12 mouse cellular contexts compared by ENCODE assay signal in genomic region chr11:103050153-103050552, GRCm38 (mm10). TPM values are rescaled to one million over a fixed set of nuclear protein-coding genes. Genes with fewer than 3 reads are reported as not detected.
DNase-seq lines count a peak whose midpoint lies in the region; ATAC-seq and TF ChIP-seq lines count a peak whose summit lies in the region.
"Had no signal": no experiment of that assay in that cellular context is flagged by ENCODE, and none has a peak within 500 bp of the region (broad histone marks: within the 10 kb centered on the region; RNA-seq: fewer than 3 reads in every experiment).

No protein-coding gene starts in this region.

- peaks cover 10% of the 10 kb centered on the region for H3K79me2 ChIP-seq in myocyte (ENCODE audit: control insufficient read depth, insufficient read depth)

- H3K27me3 ChIP-seq in heart, postnatal 0 days (ENCODE audit: control insufficient read depth, insufficient read depth, low read length), result no peaks in the 10 kb centered on the region
- no peaks in the 10 kb centered on the region for H3K27me3 ChIP-seq in heart, embryonic 11.5 days (ENCODE audit: control insufficient read depth, insufficient read depth, low read length)
- no peaks in the 10 kb centered on the region for H3K27me3 ChIP-seq in myocyte (ENCODE audit: control insufficient read depth, insufficient read depth, insufficient read length)
- H3K27me3 ChIP-seq in forebrain, embryonic 16.5 days (replicated peaks; ENCODE audit: control insufficient read depth, insufficient read depth, low read length), result no peaks in the 10 kb centered on the region
- H3K27me3 ChIP-seq in forebrain, embryonic 10.5 days (ENCODE audit: poor library complexity, severe bottlenecking), result no peaks in the 10 kb centered on the region
- H3K27me3 ChIP-seq: embryonic facial prominence, embryonic 12.5 days; forebrain, embryonic 13.5 days had no signal

- H3K27ac ChIP-seq in heart, postnatal 0 days (ENCODE audit: low read depth), result peak overlapping the region; percentile 28
- H3K27ac ChIP-seq in heart, embryonic 11.5 days (ENCODE audit: low read depth, low read length), result no peak overlapping the region
- no peak overlapping the region for H3K27ac ChIP-seq in forebrain, embryonic 16.5 days (ENCODE audit: low read length)
- no peak overlapping the region for H3K27ac ChIP-seq in forebrain, embryonic 10.5 days
- H3K27ac ChIP-seq: embryonic facial prominence, embryonic 12.5 days; forebrain, embryonic 13.5 days; liver, embryonic 14.5 days had no signal

- H3K9ac ChIP-seq in heart, postnatal 0 days (replicated peaks; ENCODE audit: low read depth, low read length), result no peak overlapping the region
- H3K9ac ChIP-seq in heart, embryonic 11.5 days (ENCODE audit: low read depth, low read length), result no peak overlapping the region
- no peak overlapping the region for H3K9ac ChIP-seq in forebrain, embryonic 16.5 days (replicated peaks; ENCODE audit: low read depth, low read length)
- H3K9ac ChIP-seq: embryonic facial prominence, embryonic 12.5 days; forebrain, embryonic 13.5 days; liver, embryonic 14.5 days had no signal

- H3K4me3 ChIP-seq in heart, postnatal 0 days (ENCODE audit: low read depth, low read length), result no peak overlapping the region
- no peak overlapping the region for H3K4me3 ChIP-seq in heart, embryonic 11.5 days (ENCODE audit: low read depth, low read length)
- H3K4me3 ChIP-seq in myocyte, result no peak overlapping the region
- no peak overlapping the region for H3K4me3 ChIP-seq in forebrain, embryonic 16.5 days (replicated peaks; ENCODE audit: low read length)
- H3K4me3 ChIP-seq in forebrain, embryonic 10.5 days, result no peak overlapping the region
- H3K4me3 ChIP-seq: embryonic facial prominence, embryonic 12.5 days; forebrain, embryonic 13.5 days had no signal

- no peak overlapping the region for H3K4me2 ChIP-seq in heart, postnatal 0 days (ENCODE audit: low read depth, low read length)
- H3K4me2 ChIP-seq in heart, embryonic 11.5 days, result no peak overlapping the region
- H3K4me2 ChIP-seq in myocyte (ENCODE audit: low read depth), result peak overlapping the region; percentile 67
- no peak overlapping the region for H3K4me2 ChIP-seq in forebrain, embryonic 16.5 days (ENCODE audit: low read length)
- H3K4me2 ChIP-seq: embryonic facial prominence, embryonic 12.5 days; forebrain, embryonic 13.5 days; midbrain, embryonic 11.5 days had no signal

- ATAC-seq in heart, postnatal 0 days (ENCODE audit: insufficient read depth, low read depth), result no peak
- no peak for ATAC-seq in heart, embryonic 11.5 days (replicated peaks; ENCODE audit: insufficient number of reproducible peaks, low FRiP score, low TSS enrichment)
- no peak for ATAC-seq in forebrain, embryonic 16.5 days
- ATAC-seq: forebrain, embryonic 13.5 days had no signal

- TF ChIP-seq CTCF in heart, postnatal 0 days (IDR thresholded peaks at IDR 0.05; ENCODE audit: low read depth), result no peak

- no peaks in the 10 kb centered on the region for H3K9me3 ChIP-seq in heart, postnatal 0 days (replicated peaks; ENCODE audit: control insufficient read depth, low read length)
- H3K9me3 ChIP-seq in heart, embryonic 11.5 days (replicated peaks; ENCODE audit: control insufficient read depth, low read length), result no peaks in the 10 kb centered on the region
- H3K9me3 ChIP-seq in forebrain, embryonic 16.5 days (ENCODE audit: control insufficient read depth, low read length), result no peaks in the 10 kb centered on the region
- H3K9me3 ChIP-seq in forebrain, embryonic 10.5 days, result no peaks in the 10 kb centered on the region
- H3K9me3 ChIP-seq: embryonic facial prominence, embryonic 12.5 days; forebrain, embryonic 13.5 days had no signal

- TF ChIP-seq POLR2A in myocyte (IDR thresholded peaks at IDR 0.05; ENCODE audit: insufficient read length, low read depth), result no peak

- H3K36me3 ChIP-seq in heart, postnatal 0 days (replicated peaks; ENCODE audit: control insufficient read depth, insufficient read depth, low read length), result peaks cover 44% of the 10 kb centered on the region
- peaks cover 20% of the 10 kb centered on the region for H3K36me3 ChIP-seq in heart, embryonic 11.5 days (ENCODE audit: control insufficient read depth, insufficient read depth, low read length)
- peaks cover 22% of the 10 kb centered on the region for H3K36me3 ChIP-seq in myocyte (ENCODE audit: control insufficient read depth, insufficient read depth)
- H3K36me3 ChIP-seq in forebrain, embryonic 16.5 days (ENCODE audit: control insufficient read depth, insufficient read depth), result peaks cover 25% of the 10 kb centered on the region
- peaks cover 75% of the 10 kb centered on the region for H3K36me3 ChIP-seq in forebrain, embryonic 10.5 days (replicated peaks)

- WGBS in heart, postnatal 0 days, result 81% methylated on average over 9 of the region's 9 CpGs
- 91% methylated on average over 9 of the region's 9 CpGs for WGBS in heart, embryonic 11.5 days (ENCODE audit: insufficient replicate concordance)
- 86% methylated on average over 9 of the region's 9 CpGs for WGBS in forebrain, embryonic 16.5 days
- WGBS in forebrain, embryonic 10.5 days, result 95% methylated on average over 9 of the region's 9 CpGs

- H3ac ChIP-seq in myocyte (ENCODE audit: control insufficient read depth, insufficient read length), result no peak overlapping the region

- no peak for TF ChIP-seq EP300 in heart, postnatal 0 days (IDR thresholded peaks at IDR 0.05; ENCODE audit: low read depth)

- peaks cover 15% of the 10 kb centered on the region; the same call in 1 of the 2 replicates for H3K4me1 ChIP-seq in heart, postnatal 0 days (ENCODE audit: control insufficient read depth, insufficient read depth)
- H3K4me1 ChIP-seq in heart, embryonic 11.5 days (ENCODE audit: control insufficient read depth, insufficient read depth, low read length), result peaks cover 8% of the 10 kb centered on the region
- H3K4me1 ChIP-seq in forebrain, embryonic 16.5 days (replicated peaks; ENCODE audit: control insufficient read depth, insufficient read depth, low read length), result no peaks in the 10 kb centered on the region
- H3K4me1 ChIP-seq in forebrain, embryonic 10.5 days, result 0 out of 2 replicates have a peak, but pooled peaks cover 4% of the 10 kb centered on the region
- H3K4me1 ChIP-seq: embryonic facial prominence, embryonic 12.5 days; forebrain, embryonic 13.5 days had no signal

- peak; percentile 63 for DNase-seq in adrenal gland, postnatal 10 days
- DNase-seq in adrenal gland, adult 18-20 months (ENCODE audit: low spot score in 2 of 2), result no peak
- no peak for DNase-seq in heart, postnatal 0 days (ENCODE audit: low spot score)
- peak; percentile 41 to 49 for DNase-seq in cerebellum, postnatal 36 days
- no peak for DNase-seq in forebrain, embryonic 10.5 days (ENCODE audit: extremely low spot score, low spot score)

TF ChIP-seq in myocyte, 11 proteins besides CTCF, POLR2A, EP300 and RAD21 (continues in another document):
- TF ChIP-seq MYOD1 (IDR thresholded peaks at IDR 0.05; ENCODE audit: control insufficient read depth in 1 of 3, insufficient read length in 2 of 3, low read depth in 2 of 3) (peak in 2 of 3 experiments; percentile 44 to 81), MAX (IDR thresholded peaks at IDR 0.05; ENCODE audit: low read depth) (no peak), MYOG (IDR thresholded peaks at IDR 0.05; ENCODE audit: control insufficient read depth in 1 of 3, insufficient read depth in 1 of 3, insufficient read length in 2 of 3, low read depth in 2 of 3) (peak; percentile 0 to 90 (median 59))

RNA-seq across cellular contexts. Expression of gene Dcakd, which starts 22.0 kb away (rescaled TPM):
- total RNA-seq in adrenal gland, postnatal 10 days (2021), result 10 to 100 TPM; 65.6 to 74.8 TPM
- total RNA-seq in adrenal gland, adult 18-20 months (2021), result 10 to 100 TPM; 44.7 to 54.1 TPM
- 53.5 and 64.0 TPM in 2 replicates for total RNA-seq in heart, postnatal 0 days (2014; rRNA removed; ENCODE audit: low replicate concordance)
- polyA plus RNA-seq in heart, postnatal 0 days (2015; fragmentation: Nextera tagmentation; extraction: Ambion mirVana), result 45.2 and 50.4 TPM in 2 replicates
- polyA plus RNA-seq in heart, embryonic 11.5 days (2014; fragmentation: Nextera tagmentation; extraction: Ambion mirVana), result 135 and 141 TPM in 2 replicates
- polyA plus RNA-seq in myocyte (2012; fragmentation: generic; extraction: Trizol), result 199 TPM
- polyA plus RNA-seq in forebrain, embryonic 16.5 days (2015; fragmentation: Nextera tagmentation; extraction: Ambion mirVana), result 162 and 166 TPM in 2 replicates
- polyA plus RNA-seq in forebrain, embryonic 10.5 days (2016; fragmentation: Nextera tagmentation; extraction: Ambion mirVana), result 261 and 275 TPM in 2 replicates

RNA-seq across cellular contexts. Expression of gene Nmt1, which starts 22.2 kb away (rescaled TPM):
- total RNA-seq in adrenal gland, postnatal 10 days (2021), result 10 to 100 TPM; 81.8 to 85.9 TPM
- total RNA-seq in adrenal gland, adult 18-20 months (2021), result 100 to 1,000 TPM in 1 of 2 experiments, 10 to 100 TPM in 1; 97.0 to 100 TPM
- 47.6 and 63.6 TPM in 2 replicates for total RNA-seq in heart, postnatal 0 days (2014; rRNA removed; ENCODE audit: low replicate concordance)
- 46.6 and 50.0 TPM in 2 replicates for polyA plus RNA-seq in heart, postnatal 0 days (2015; fragmentation: Nextera tagmentation; extraction: Ambion mirVana)
- polyA plus RNA-seq in heart, embryonic 11.5 days (2014; fragmentation: Nextera tagmentation; extraction: Ambion mirVana), result 49.4 and 53.4 TPM in 2 replicates
- polyA plus RNA-seq in myocyte (2012; fragmentation: generic; extraction: Trizol), result 77.1 TPM
- 31.7 and 37.2 TPM in 2 replicates for polyA plus RNA-seq in forebrain, embryonic 16.5 days (2015; fragmentation: Nextera tagmentation; extraction: Ambion mirVana)
- 62.4 and 66.0 TPM in 2 replicates for polyA plus RNA-seq in forebrain, embryonic 10.5 days (2016; fragmentation: Nextera tagmentation; extraction: Ambion mirVana)

RNA-seq across cellular contexts. Expression of gene Plcd3, which starts 51.3 kb away (rescaled TPM):
- 10 to 100 TPM in 1 of 2 experiments, 1 to 10 TPM in 1; 8.7 to 11.0 TPM for total RNA-seq in adrenal gland, postnatal 10 days (2021)
- 10 to 100 TPM in 1 of 2 experiments, 1 to 10 TPM in 1; 6.6 to 12.0 TPM for total RNA-seq in adrenal gland, adult 18-20 months (2021)
- total RNA-seq in heart, postnatal 0 days (2014; rRNA removed; ENCODE audit: low replicate concordance), result 27.0 and 38.9 TPM in 2 replicates
- polyA plus RNA-seq in heart, postnatal 0 days (2015; fragmentation: Nextera tagmentation; extraction: Ambion mirVana), result 14.5 and 16.3 TPM in 2 replicates
- polyA plus RNA-seq in heart, embryonic 11.5 days (2014; fragmentation: Nextera tagmentation; extraction: Ambion mirVana), result 3.0 and 3.5 TPM in 2 replicates
- 20.6 TPM for polyA plus RNA-seq in myocyte (2012; fragmentation: generic; extraction: Trizol)
- 2.5 and 2.6 TPM in 2 replicates for polyA plus RNA-seq in forebrain, embryonic 16.5 days (2015; fragmentation: Nextera tagmentation; extraction: Ambion mirVana)
- polyA plus RNA-seq in forebrain, embryonic 10.5 days (2016; fragmentation: Nextera tagmentation; extraction: Ambion mirVana), result 1.5 and 1.7 TPM in 2 replicates

RNA-seq across cellular contexts. Expression of gene Acbd4, which starts 51.3 kb away (rescaled TPM):
- 10 to 100 TPM; 81.0 to 94.7 TPM for total RNA-seq in adrenal gland, postnatal 10 days (2021)
- total RNA-seq in adrenal gland, adult 18-20 months (2021), result 100 to 1,000 TPM; 116 to 169 TPM
- total RNA-seq in heart, postnatal 0 days (2014; rRNA removed; ENCODE audit: low replicate concordance), result 16.3 and 20.0 TPM in 2 replicates
- polyA plus RNA-seq in heart, postnatal 0 days (2015; fragmentation: Nextera tagmentation; extraction: Ambion mirVana), result 21.6 and 22.2 TPM in 2 replicates
- polyA plus RNA-seq in heart, embryonic 11.5 days (2014; fragmentation: Nextera tagmentation; extraction: Ambion mirVana), result 11.2 and 11.8 TPM in 2 replicates
- 55.2 TPM for polyA plus RNA-seq in myocyte (2012; fragmentation: generic; extraction: Trizol)
- 17.0 and 17.8 TPM in 2 replicates for polyA plus RNA-seq in forebrain, embryonic 16.5 days (2015; fragmentation: Nextera tagmentation; extraction: Ambion mirVana)
- 6.6 and 7.5 TPM in 2 replicates for polyA plus RNA-seq in forebrain, embryonic 10.5 days (2016; fragmentation: Nextera tagmentation; extraction: Ambion mirVana)

Comparison
In these comparisons a context has a peak if more than half of its experiments do, and no peak if none do; other contexts are left out.
1. DNase-seq: peak in adrenal gland, postnatal 10 days (single experiment) and cerebellum, postnatal 36 days (2 of 2); none in adrenal gland, adult 18-20 months (0 of 2), heart, postnatal 0 days (single experiment) and forebrain, embryonic 10.5 days (single experiment).